Mouse (Mus musculus) heart, embryonic 14.5 days (tissue): ENCODE measurements around the gene Colec11. TPM values are rescaled to one million over a fixed set of nuclear protein-coding genes. Genes with fewer than 3 reads are reported as not detected.

Experiments
- ATAC-seq: fragments of 200-750 bp; cut with Nextera tagmentation; 2 replicates; pipeline ENCODE4 v1.8.0; 2017; ENCODE audit warnings: low read depth, moderate TSS enrichment; ENCODE audit not compliant: insufficient number of reproducible peaks, insufficient read depth, low FRiP score
- H3K27ac ChIP-seq, 2 experiments: fragments of 200-500 bp in 1 of 2; fragments of 300-500 bp in 1 of 2; sonication (generic) in 1 of 2; replicated peaks in 1 of 2; 2 replicates each; pipeline ENCODE4 v1.5.1; 2012 to 2014; ENCODE audit warnings: low read depth in 2 of 2, low read length in 2 of 2, control low read depth in 1 of 2, mild to moderate bottlenecking in 1 of 2, mixed read lengths in 1 of 2; ENCODE audit not compliant: control insufficient read depth in 1 of 2, insufficient read depth in 1 of 2
- H3K27me3 ChIP-seq: fragments of 300-500 bp; sonication (generic); 2 replicates; pipeline ENCODE4 v1.6.1; 2014; ENCODE audit warnings: mild to moderate bottlenecking, low read length, control low read depth; ENCODE audit not compliant: control insufficient read depth, insufficient read depth
- H3K36me3 ChIP-seq: fragments of 300-500 bp; sonication (generic); 2 replicates; pipeline ENCODE4 v1.6.1; 2014; ENCODE audit warnings: mild to moderate bottlenecking, control low read depth, low read length, mixed read lengths; ENCODE audit not compliant: control insufficient read depth, insufficient read depth
- H3K4me1 ChIP-seq, 2 experiments: fragments of 200-500 bp in 1 of 2; fragments of 300-500 bp in 1 of 2; sonication (generic) in 1 of 2; 2 replicates each; pipeline ENCODE4 v1.6.1; 2012 to 2014; ENCODE audit warnings: low read length in 2 of 2, control low read depth in 1 of 2, mixed read lengths in 1 of 2; ENCODE audit not compliant: control insufficient read depth in 2 of 2, insufficient read depth in 2 of 2
- H3K4me2 ChIP-seq: fragments of 300-500 bp; sonication (generic); 2 replicates; pipeline ENCODE4 v1.6.1; 2014; ENCODE audit warnings: mild to moderate bottlenecking, low read length
- H3K4me3 ChIP-seq, 2 experiments: fragments of 200-500 bp in 1 of 2; fragments of 300-500 bp in 1 of 2; sonication (generic) in 1 of 2; 2 replicates each; pipeline ENCODE4 v1.5.1; 2012 to 2014; ENCODE audit warnings: low read length in 2 of 2, mild to moderate bottlenecking in 2 of 2, control low read depth in 1 of 2, low read depth in 1 of 2, moderate library complexity in 1 of 2; ENCODE audit not compliant: control insufficient read depth in 1 of 2, insufficient read depth in 1 of 2
- H3K9ac ChIP-seq: fragments of 300-500 bp; sonication (generic); 2 replicates; pipeline ENCODE4 v1.6.1; 2014; ENCODE audit warnings: mild to moderate bottlenecking, low read length
- H3K9me3 ChIP-seq: fragments of 300-500 bp; sonication (generic); 2 replicates; pipeline ENCODE4 v1.6.1; 2016; ENCODE audit warnings: low read length, control low read depth; ENCODE audit not compliant: control insufficient read depth
- WGBS: fragments of 180-500 bp; shearing (Covaris S2); extraction: QIAGEN DNeasy Blood & Tissue Kit; methylation state at CpG from one replicate; pipeline ENCODE4 v1.1.7; 2014; 5-methylcytosine and 5-hydroxymethylcytosine counted together
- polyA plus RNA-seq: library from polyadenylated mRNA; unstranded; fragments of >200 nt; fragmentation: Nextera tagmentation; extraction: Ambion mirVana; gene quantifications from 2 replicates; pipeline ENCODE4 v1.2.1, GENCODE M21; 2014

The Colec11 gene
- polyA plus RNA-seq, 1 experiment from 2014 or later: 14.4 TPM

DNA sequence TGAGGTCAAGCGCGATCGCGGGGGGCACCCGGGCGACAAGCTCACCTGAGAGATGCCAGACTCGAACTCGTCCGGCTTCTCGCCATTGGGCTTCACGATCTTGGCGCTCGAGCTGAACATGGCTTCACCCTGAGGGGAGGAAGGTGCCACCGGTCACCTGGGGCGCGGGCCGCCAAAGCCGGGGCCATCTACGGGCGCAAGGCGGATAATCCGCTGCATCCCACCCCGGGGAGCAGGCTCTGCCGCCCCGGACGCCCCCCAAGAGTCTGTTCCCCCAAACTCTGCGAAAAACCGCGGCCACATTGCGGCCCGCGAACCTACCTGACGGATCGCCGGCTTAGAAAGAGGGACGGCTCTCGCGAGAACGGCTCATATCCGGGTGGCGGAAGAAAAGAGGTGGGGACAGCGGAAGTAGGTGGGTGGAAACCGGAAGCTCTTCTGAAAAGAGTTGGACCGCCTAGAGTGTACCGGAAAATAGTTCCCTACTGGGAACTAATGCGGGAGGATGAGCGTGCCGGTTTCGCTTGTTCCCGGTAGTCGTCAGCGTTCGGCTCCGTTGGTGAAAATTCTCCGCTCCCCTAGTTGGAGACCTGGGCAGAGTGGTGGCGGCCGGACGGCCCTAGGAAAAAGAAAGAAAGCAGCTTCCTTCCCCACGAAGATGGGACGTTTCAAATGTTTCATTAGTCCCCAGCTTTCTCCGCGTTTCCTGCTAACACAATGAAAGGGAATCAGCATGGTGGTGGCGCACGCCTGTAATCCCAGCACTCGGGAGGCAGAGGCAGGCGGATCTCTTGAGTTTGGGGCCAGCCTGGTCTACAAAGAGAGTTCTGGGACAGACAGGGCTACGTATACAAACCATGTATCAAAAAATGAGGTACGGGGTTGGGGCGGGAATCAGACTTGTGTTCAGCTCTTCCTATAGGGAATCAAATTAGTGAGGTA lies 12.6 kb upstream of the Colec11 start, which contains the start of gene Rps7:
Rps7 (minus strand) TSS at position 419 of the 942 bp plus-strand sequence.
- Histone ChIP-seq H3K9ac (peak within 1 kb of the TSS; percentile 99), H3K4me3 (peak within 1 kb of the TSS; percentile 91 to 98), H3K4me1 (peaks cover 4 to 14% of the 10 kb centered on the region in 2 experiments), H3K36me3 (peaks cover 38% of the 10 kb centered on the region), H3K27ac (peak within 1 kb of the TSS; percentile 81 to 87), H3K27me3 (no peaks in the 10 kb centered on the region), H3K4me2 (peak within 1 kb of the TSS; percentile 90), H3K9me3 (no peaks in the 10 kb centered on the region)
- 3% methylated on average over 69 of the region's 69 CpGs for WGBS
- ATAC-seq: peak; percentile 93

GRCm38 (mm10) chr12:28635058-28635534 lies 11.9 kb upstream of the Colec11 start:
- H3K4me1 ChIP-seq: peaks cover 4 to 14% of the 10 kb centered on the region in 2 experiments
- 2% methylated on average over 23 of the region's 23 CpGs for WGBS
- no peak; the same call in 1 of the 2 replicates for ATAC-seq
- H3K4me2 ChIP-seq: peak overlapping the region; percentile 90
- H3K27ac ChIP-seq: peak overlapping the region; percentile 77 to 81
- H3K36me3 ChIP-seq: peaks cover 45% of the 10 kb centered on the region
- H3K9ac ChIP-seq: peak overlapping the region; percentile 99
- H3K9me3 ChIP-seq: no peaks in the 10 kb centered on the region
- H3K27me3 ChIP-seq: no peaks in the 10 kb centered on the region
- H3K4me3 ChIP-seq: peak overlapping the region; percentile 91 to 98

DNA sequence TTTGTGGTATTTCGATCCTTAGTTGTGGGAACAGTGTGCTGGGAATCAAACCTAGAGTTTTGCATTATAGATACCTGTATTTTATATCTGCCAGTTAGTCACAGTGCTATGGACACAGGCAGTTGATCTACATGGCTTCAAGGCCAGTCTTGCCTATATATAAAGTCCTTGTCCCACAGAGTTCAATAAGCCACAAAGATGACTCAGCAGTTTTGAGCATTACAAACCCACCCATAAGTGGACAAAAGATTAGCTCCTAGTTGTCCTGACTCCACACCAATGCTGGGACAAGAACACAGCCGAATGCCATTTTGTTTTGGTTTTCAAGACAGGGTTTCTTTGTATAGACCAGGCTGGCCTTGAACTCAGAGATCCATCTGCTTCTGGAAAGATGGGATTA lies 5.3 kb upstream of the Colec11 start:
- no peak overlapping the region for H3K27ac ChIP-seq
- H3K4me1 ChIP-seq: peaks cover 0 to 1% of the 10 kb centered on the region in 2 experiments; a peak in 1 of 4 replicates
- H3K9ac ChIP-seq: no peak overlapping the region
- no peak for ATAC-seq
- 92% methylated on average over 2 of the region's 2 CpGs for WGBS
- peaks cover 54% of the 10 kb centered on the region for H3K36me3 ChIP-seq
- H3K9me3 ChIP-seq: no peaks in the 10 kb centered on the region
- H3K27me3 ChIP-seq: no peaks in the 10 kb centered on the region
- no peak overlapping the region for H3K4me2 ChIP-seq
- H3K4me3 ChIP-seq: no peak overlapping the region

DNA sequence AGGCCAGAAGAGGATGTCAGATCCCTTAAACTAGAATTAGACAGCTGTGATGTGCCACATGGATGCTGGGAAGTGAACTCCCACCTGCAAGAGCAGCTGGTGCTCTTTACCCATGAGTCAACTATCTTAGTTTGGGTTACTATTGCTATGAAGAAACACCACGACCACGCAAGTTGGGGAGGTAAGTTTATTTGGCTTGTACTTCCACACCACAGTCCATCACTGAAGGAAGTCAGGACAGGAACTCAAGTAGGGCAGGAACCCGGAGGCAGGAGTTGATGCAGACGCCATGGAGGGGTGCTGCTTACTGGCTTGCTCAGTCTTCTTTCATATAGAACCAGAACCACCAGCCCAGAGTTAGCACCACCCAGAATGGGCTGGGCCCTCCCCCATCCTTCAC lies 3.9 kb upstream of the Colec11 start:
- Histone ChIP-seq H3K27ac (no peak overlapping the region), H3K9ac (no peak overlapping the region), H3K4me1 (peaks cover 8 to 14% of the 10 kb centered on the region in 2 experiments), H3K36me3 (peaks cover 41% of the 10 kb centered on the region), H3K9me3 (no peaks in the 10 kb centered on the region), H3K4me2 (no peak overlapping the region), H3K4me3 (no peak overlapping the region), H3K27me3 (no peaks in the 10 kb centered on the region)
- 65% methylated on average over 4 of the region's 4 CpGs for WGBS
- no peak for ATAC-seq

GRCm38 (mm10) chr12:28625407-28625806 lies 2.2 kb upstream of the Colec11 start:
- Histone ChIP-seq H3K4me1 (peaks cover 12 to 26% of the 10 kb centered on the region in 2 experiments), H3K4me3 (no peak overlapping the region), H3K27me3 (no peaks in the 10 kb centered on the region), H3K9me3 (no peaks in the 10 kb centered on the region), H3K27ac (no peak overlapping the region), H3K4me2 (no peak overlapping the region), H3K36me3 (peaks cover 24% of the 10 kb centered on the region), H3K9ac (no peak overlapping the region)
- 57% methylated on average over 7 of the region's 7 CpGs for WGBS
- no peak for ATAC-seq

DNA sequence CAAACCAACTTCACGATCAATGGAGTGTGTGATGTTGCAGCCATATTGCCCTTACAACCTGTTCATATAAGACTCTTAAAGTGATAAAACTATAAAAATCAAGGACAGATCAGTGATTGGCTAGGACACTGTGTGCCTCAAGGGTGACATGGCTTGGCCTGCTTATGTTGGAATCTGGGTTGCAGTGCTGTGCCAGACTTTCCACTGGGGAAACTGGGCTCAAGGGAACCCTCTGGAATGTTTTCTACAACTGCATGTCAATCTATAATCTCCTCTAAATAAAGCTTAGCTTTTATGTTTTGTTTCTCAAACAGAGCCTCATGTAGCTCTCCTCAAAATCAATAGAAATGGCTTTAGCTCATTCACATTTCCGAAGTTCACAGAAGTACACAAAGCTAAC lies 1.1 kb upstream of the Colec11 start:
- Histone ChIP-seq H3K27me3 (no peaks in the 10 kb centered on the region), H3K4me2 (no peak overlapping the region), H3K9ac (no peak overlapping the region), H3K4me1 (peaks cover 12 to 26% of the 10 kb centered on the region in 2 experiments), H3K27ac (no peak overlapping the region), H3K36me3 (peaks cover 13% of the 10 kb centered on the region), H3K4me3 (no peak overlapping the region), H3K9me3 (no peaks in the 10 kb centered on the region)
- WGBS: 87% methylated on average over 2 of the region's 2 CpGs
- no peak for ATAC-seq

- no peaks in the 10 kb centered on the region for H3K27me3 ChIP-seq
- H3K9me3 ChIP-seq: no peaks in the 10 kb centered on the region
- WGBS: 55% methylated on average over 1 of the region's 1 CpGs
- no peaks in the 10 kb centered on the region for H3K36me3 ChIP-seq
- peak overlapping the region; percentile 52 to 58 for H3K27ac ChIP-seq
- H3K4me2 ChIP-seq: peak overlapping the region; percentile 59
- H3K4me1 ChIP-seq: peaks cover 12 to 26% of the 10 kb centered on the region in 2 experiments
- no peak for ATAC-seq
- H3K4me3 ChIP-seq: no peak overlapping the region
- no peak overlapping the region for H3K9ac ChIP-seq
These were observed 536 bp downstream of the Colec11 start for GRCm38 (mm10) chr12:28622641-28623040.
